Mouse (Mus musculus) heart, postnatal 14 days (tissue): ENCODE measurements around the gene Tmem51. TPM values are rescaled to one million over a fixed set of nuclear protein-coding genes. Genes with fewer than 3 reads are reported as not detected.

ENCODE experiments used
- DNase-seq, 2 experiments: peaks; one replicate each; pipeline ENCODE4 v3.0.0; 2021 to 2022
- intact Hi-C: fragments of 180-260 bp; cut with DNase I; formaldehyde crosslinking; loops from one replicate; pipeline ENCODE4 v1.15.1; 2025
- total RNA-seq, 2 experiments: library from RNA; stranded (reverse); gene quantifications; 2 replicates each; pipeline ENCODE4 v1.2.3; 2021

The Tmem51 gene
- total RNA-seq, 2 experiments from 2014 or later = 12.0 to 12.7 TPM

GRCm38 (mm10) chr4:141983689-141984088, 100.4 kb downstream of the Tmem51 start:
- intact Hi-C loops = no loop called here
- DNase-seq = no peak

GRCm38 (mm10) chr4:141981475-141981874, 102.6 kb downstream of the Tmem51 start:
- intact Hi-C loops = no loop called here
- DNase-seq = no peak

Other genes with a start within 250 kb of the Tmem51 start
- gene Ctrc, start 237.9 kb downstream of the Tmem51 start, total RNA-seq = not detected
- 10 to 100 TPM; 22.1 to 22.6 TPM for gene Efhd2, start 209.4 kb downstream of the Tmem51 start, total RNA-seq
- under 1 TPM; 0.17 to 0.48 TPM for gene Fhad1, start 69.2 kb downstream of the Tmem51 start, total RNA-seq
- 1 to 10 TPM; 5.2 to 5.9 TPM for gene Kazn, start 155.1 kb upstream of the Tmem51 start, total RNA-seq